Mouse (Mus musculus): ENCODE results near the gene Gm20388. TPM values are rescaled to one million over a fixed set of nuclear protein-coding genes. Genes with fewer than 3 reads are reported as not detected.

The Gm20388 gene
- polyA plus RNA-seq, 1 experiment from 2014 or later = not detected

DNA sequence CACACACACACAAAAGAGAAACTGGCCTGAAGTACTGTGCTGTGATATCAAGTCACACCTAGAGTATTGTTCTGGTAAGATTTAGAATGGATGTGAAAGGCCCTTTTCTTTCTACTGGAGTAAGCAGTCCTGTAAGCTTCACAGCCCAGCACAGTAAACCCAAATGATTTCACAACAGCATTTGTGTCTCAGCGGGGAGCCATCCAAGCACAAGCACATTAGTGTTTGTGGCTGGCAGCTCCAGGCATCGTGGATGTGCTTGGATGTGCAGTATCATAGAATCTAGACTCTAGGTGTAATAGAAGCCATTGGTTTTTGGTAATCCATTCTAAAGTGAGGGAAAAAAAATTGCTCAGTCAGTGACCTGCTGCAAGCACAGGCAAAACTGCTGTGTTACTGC is 28.7 kb downstream of the Gm20388 start:
- 95% methylated on average over 2 of the region's 2 CpGs for WGBS
- no peak for DNase-seq (ENCODE audit: low spot score)
- ATAC-seq (ENCODE audit: insufficient number of reproducible peaks, low FRiP score, low TSS enrichment, low read depth) = no peak

GRCm38 (mm10) chr8:119941471-119941870 is 30.8 kb downstream of the Gm20388 start:
- no peaks in the 10 kb centered on the region for H3K27me3 ChIP-seq (ENCODE audit: control insufficient read depth, insufficient read depth, low read length)
- WGBS = 96% methylated on average over 18 of the region's 18 CpGs
- no peak overlapping the region for H3K4me3 ChIP-seq (ENCODE audit: low read depth, low read length)
- no peak overlapping the region for H3K9ac ChIP-seq (ENCODE audit: low read length)
- no peaks in the 10 kb centered on the region for H3K9me3 ChIP-seq (ENCODE audit: control insufficient read depth, low read length)
- H3K4me1 ChIP-seq (ENCODE audit: control insufficient read depth, insufficient read depth, low read length) = no peaks in the 10 kb centered on the region
- no peak overlapping the region for H3K27ac ChIP-seq (replicated peaks; ENCODE audit: low read depth, low read length)
- H3K4me2 ChIP-seq (ENCODE audit: low read depth, severe bottlenecking) = no peak overlapping the region
- ATAC-seq (ENCODE audit: insufficient number of reproducible peaks, low FRiP score, low TSS enrichment, low read depth) (no peak), DNase-seq (ENCODE audit: low spot score) (no peak)
- H3K36me3 ChIP-seq (ENCODE audit: control insufficient read depth, insufficient read depth, low read length) = peaks cover 22% of the 10 kb centered on the region

More for the DNA sequence above, 28.7 kb downstream of the Gm20388 start:
- Histone ChIP-seq H3K27ac (replicated peaks; ENCODE audit: low read depth, low read length) (no peak overlapping the region), H3K4me3 (ENCODE audit: low read depth, low read length) (no peak overlapping the region), H3K36me3 (ENCODE audit: control insufficient read depth, insufficient read depth, low read length) (peaks cover 20% of the 10 kb centered on the region), H3K4me2 (ENCODE audit: low read depth, severe bottlenecking) (no peak overlapping the region), H3K9ac (ENCODE audit: low read length) (no peak overlapping the region), H3K4me1 (ENCODE audit: control insufficient read depth, insufficient read depth, low read length) (no peaks in the 10 kb centered on the region), H3K9me3 (ENCODE audit: control insufficient read depth, low read length) (no peaks in the 10 kb centered on the region), H3K27me3 (ENCODE audit: control insufficient read depth, insufficient read depth, low read length) (no peaks in the 10 kb centered on the region)

GRCm38 (mm10) chr8:119943616-119944015 is 33.0 kb downstream of the Gm20388 start:
- Histone ChIP-seq H3K4me1 (ENCODE audit: control insufficient read depth, insufficient read depth, low read length) (no peaks in the 10 kb centered on the region), H3K27ac (replicated peaks; ENCODE audit: low read depth, low read length) (no peak overlapping the region), H3K4me2 (ENCODE audit: low read depth, severe bottlenecking) (no peak overlapping the region), H3K36me3 (ENCODE audit: control insufficient read depth, insufficient read depth, low read length) (peaks cover 17% of the 10 kb centered on the region), H3K4me3 (ENCODE audit: low read depth, low read length) (no peak overlapping the region), H3K27me3 (ENCODE audit: control insufficient read depth, insufficient read depth, low read length) (no peaks in the 10 kb centered on the region), H3K9me3 (ENCODE audit: control insufficient read depth, low read length) (no peaks in the 10 kb centered on the region), H3K9ac (ENCODE audit: low read length) (no peak overlapping the region)
- 92% methylated on average over 10 of the region's 10 CpGs for WGBS
- DNase-seq (ENCODE audit: low spot score) = no peak
- no peak for ATAC-seq (ENCODE audit: insufficient number of reproducible peaks, low FRiP score, low TSS enrichment, low read depth)

DNA sequence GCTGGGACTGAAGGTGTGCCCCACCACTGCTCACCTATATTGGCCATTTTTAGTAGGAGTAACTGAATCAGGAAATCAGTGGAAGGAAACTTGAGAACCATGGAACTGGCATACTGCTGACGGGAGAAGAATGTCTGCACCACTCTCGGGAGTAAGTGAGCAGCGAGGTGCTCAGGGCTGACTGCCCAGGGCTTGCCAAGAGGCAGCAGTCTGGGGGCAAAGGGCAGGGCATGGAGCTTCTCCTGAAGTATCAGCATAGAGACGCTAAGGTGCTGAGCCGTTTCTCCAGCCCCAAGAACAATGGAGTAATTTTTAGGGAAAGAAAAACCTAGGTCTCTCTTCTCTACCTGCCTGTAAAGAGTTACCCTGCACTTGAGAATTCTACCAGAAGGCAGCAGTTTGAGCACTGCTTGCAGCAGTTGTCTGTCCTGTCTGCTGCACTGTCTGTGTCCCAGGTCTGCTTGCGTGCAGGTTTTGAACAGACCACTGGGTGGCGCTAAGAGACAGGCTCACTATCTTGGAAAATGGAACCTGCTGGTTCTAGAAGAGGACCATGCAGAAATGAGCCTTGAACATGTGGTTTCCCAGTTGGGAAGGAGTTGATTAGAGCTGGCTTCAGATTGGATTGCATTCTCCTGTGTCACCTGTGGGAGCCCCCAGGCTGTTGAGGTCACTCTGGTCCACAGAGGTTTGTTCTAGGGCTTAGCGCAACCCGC is 33.6 kb downstream of the Gm20388 start:
- Histone ChIP-seq H3K27me3 (ENCODE audit: control insufficient read depth, insufficient read depth, low read length) (no peaks in the 10 kb centered on the region), H3K9ac (ENCODE audit: low read length) (no peak overlapping the region), H3K4me3 (ENCODE audit: low read depth, low read length) (no peak overlapping the region), H3K4me2 (ENCODE audit: low read depth, severe bottlenecking) (no peak overlapping the region), H3K9me3 (ENCODE audit: control insufficient read depth, low read length) (no peaks in the 10 kb centered on the region), H3K27ac (replicated peaks; ENCODE audit: low read depth, low read length) (no peak overlapping the region), H3K36me3 (ENCODE audit: control insufficient read depth, insufficient read depth, low read length) (peaks cover 20% of the 10 kb centered on the region), H3K4me1 (ENCODE audit: control insufficient read depth, insufficient read depth, low read length) (no peaks in the 10 kb centered on the region)
- DNase-seq (ENCODE audit: low spot score) = peak; percentile 86
- no peak for ATAC-seq (ENCODE audit: insufficient number of reproducible peaks, low FRiP score, low TSS enrichment, low read depth)
- WGBS = 68% methylated on average over 9 of the region's 9 CpGs

- H3K9ac ChIP-seq (ENCODE audit: low read length) = no peak overlapping the region
- peaks cover 29% of the 10 kb centered on the region for H3K36me3 ChIP-seq (ENCODE audit: control insufficient read depth, insufficient read depth, low read length)
- no peak for DNase-seq (ENCODE audit: low spot score)
These were observed 35.8 kb downstream of the Gm20388 start for GRCm38 (mm10) chr8:119946326-119946865.

GRCm38 (mm10) chr8:119947653-119948052 is 37.0 kb downstream of the Gm20388 start:
- Histone ChIP-seq H3K4me3 (ENCODE audit: low read depth, low read length) (no peak overlapping the region), H3K9ac (ENCODE audit: low read length) (no peak overlapping the region), H3K27ac (replicated peaks; ENCODE audit: low read depth, low read length) (no peak overlapping the region), H3K27me3 (ENCODE audit: control insufficient read depth, insufficient read depth, low read length) (no peaks in the 10 kb centered on the region), H3K4me2 (ENCODE audit: low read depth, severe bottlenecking) (no peak overlapping the region), H3K4me1 (ENCODE audit: control insufficient read depth, insufficient read depth, low read length) (0 out of 2 replicates have a peak, but pooled peaks cover 2% of the 10 kb centered on the region), H3K9me3 (ENCODE audit: control insufficient read depth, low read length) (no peaks in the 10 kb centered on the region), H3K36me3 (ENCODE audit: control insufficient read depth, insufficient read depth, low read length) (peaks cover 26% of the 10 kb centered on the region; the same call in 1 of the 2 replicates)
- ATAC-seq (ENCODE audit: insufficient number of reproducible peaks, low FRiP score, low TSS enrichment, low read depth) (no peak), DNase-seq (ENCODE audit: low spot score) (no peak)
- WGBS = 88% methylated on average over 19 of the region's 19 CpGs

More at GRCm38 (mm10) chr8:119946326-119946865, 35.8 kb downstream of the Gm20388 start:
- no peaks in the 10 kb centered on the region for H3K4me1 ChIP-seq (ENCODE audit: control insufficient read depth, insufficient read depth, low read length)
- no peak overlapping the region for H3K4me2 ChIP-seq (ENCODE audit: low read depth, severe bottlenecking)
- no peak for ATAC-seq (ENCODE audit: insufficient number of reproducible peaks, low FRiP score, low TSS enrichment, low read depth)
- WGBS = 79% methylated on average over 8 of the region's 8 CpGs
- no peaks in the 10 kb centered on the region for H3K27me3 ChIP-seq (ENCODE audit: control insufficient read depth, insufficient read depth, low read length)
- no peak overlapping the region for H3K4me3 ChIP-seq (ENCODE audit: low read depth, low read length)
- no peak overlapping the region for H3K27ac ChIP-seq (replicated peaks; ENCODE audit: low read depth, low read length)
- H3K9me3 ChIP-seq (ENCODE audit: control insufficient read depth, low read length) = no peaks in the 10 kb centered on the region

DNA sequence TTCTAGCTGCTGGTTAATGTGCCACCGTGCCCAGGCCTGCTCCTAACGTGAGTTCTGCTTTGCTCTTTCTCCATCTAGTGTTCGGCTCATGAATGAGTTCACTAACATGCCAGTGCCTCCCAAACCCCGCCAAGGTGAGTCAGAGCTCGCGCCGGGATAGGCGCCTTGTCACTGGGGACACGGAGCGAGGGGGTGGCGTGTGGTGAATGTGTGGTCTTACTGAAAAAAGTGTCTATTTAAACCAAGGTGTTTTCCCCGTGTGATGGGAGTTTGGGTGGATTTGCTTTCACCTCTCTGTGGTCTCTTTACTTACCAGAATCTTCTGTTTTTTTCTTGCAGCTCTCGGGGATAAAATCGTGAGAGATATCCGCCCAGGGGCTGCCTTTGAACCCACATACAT is 37.7 kb downstream of the Gm20388 start:
- 92% methylated on average over 15 of the region's 15 CpGs for WGBS
- Histone ChIP-seq H3K27me3 (ENCODE audit: control insufficient read depth, insufficient read depth, low read length) (no peaks in the 10 kb centered on the region), H3K4me1 (ENCODE audit: control insufficient read depth, insufficient read depth, low read length) (0 out of 2 replicates have a peak, but pooled peaks cover 4% of the 10 kb centered on the region), H3K9me3 (ENCODE audit: control insufficient read depth, low read length) (no peaks in the 10 kb centered on the region), H3K27ac (replicated peaks; ENCODE audit: low read depth, low read length) (no peak overlapping the region), H3K4me2 (ENCODE audit: low read depth, severe bottlenecking) (no peak overlapping the region), H3K9ac (ENCODE audit: low read length) (no peak overlapping the region), H3K4me3 (ENCODE audit: low read depth, low read length) (no peak overlapping the region), H3K36me3 (ENCODE audit: control insufficient read depth, insufficient read depth, low read length) (peaks cover 30% of the 10 kb centered on the region)
- DNase-seq (ENCODE audit: low spot score) = no peak
- ATAC-seq (ENCODE audit: insufficient number of reproducible peaks, low FRiP score, low TSS enrichment, low read depth) = no peak

DNA sequence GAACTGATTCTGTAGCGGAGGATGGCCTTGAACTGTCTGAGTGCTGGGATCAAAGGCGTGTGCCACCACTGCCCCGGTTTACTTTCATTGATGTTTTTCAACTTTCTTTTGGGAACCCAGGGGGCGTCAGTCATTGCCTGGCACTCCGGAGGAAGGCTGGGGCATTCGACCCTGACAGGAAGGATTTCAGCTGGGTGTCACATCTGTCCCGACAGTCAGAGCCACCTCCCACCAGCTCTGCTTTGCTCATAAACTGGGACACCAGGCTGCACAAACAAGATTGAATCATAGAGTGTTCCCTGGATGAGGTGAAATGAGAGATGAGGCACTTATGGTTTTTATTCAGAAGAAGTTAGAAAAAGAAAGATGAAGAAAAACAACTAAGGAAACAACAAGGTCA is 41.6 kb downstream of the Gm20388 start:
- H3K36me3 ChIP-seq (ENCODE audit: control insufficient read depth, insufficient read depth, low read length) = peaks cover 56% of the 10 kb centered on the region
- no peak overlapping the region for H3K27ac ChIP-seq (replicated peaks; ENCODE audit: low read depth, low read length)
- H3K4me3 ChIP-seq (ENCODE audit: low read depth, low read length) = no peak overlapping the region
- DNase-seq (ENCODE audit: low spot score) (no peak), ATAC-seq (ENCODE audit: insufficient number of reproducible peaks, low FRiP score, low TSS enrichment, low read depth) (no peak)
- 70% methylated on average over 7 of the region's 7 CpGs for WGBS
- H3K27me3 ChIP-seq (ENCODE audit: control insufficient read depth, insufficient read depth, low read length) = no peaks in the 10 kb centered on the region
- H3K4me2 ChIP-seq (ENCODE audit: low read depth, severe bottlenecking) = no peak overlapping the region
- H3K9ac ChIP-seq (ENCODE audit: low read length) = no peak overlapping the region
- no peaks in the 10 kb centered on the region for H3K9me3 ChIP-seq (ENCODE audit: control insufficient read depth, low read length)
- H3K4me1 ChIP-seq (ENCODE audit: control insufficient read depth, insufficient read depth, low read length) = 0 out of 2 replicates have a peak, but pooled peaks cover 10% of the 10 kb centered on the region
